Mouse (Mus musculus): ENCODE data around the gene Olfr1029. TPM values are rescaled to one million over a fixed set of nuclear protein-coding genes. Genes with fewer than 3 reads are reported as not detected.
"Not testable (repeated sequence)": the region's sequence is repeated elsewhere in the genome, so short reads cannot be mapped to it uniquely, and the experiment has no call there.

Olfr1029 gene
- polyA plus RNA-seq (2014; fragmentation: Nextera tagmentation; extraction: Ambion mirVana): not detected in 2 replicates

DNA sequence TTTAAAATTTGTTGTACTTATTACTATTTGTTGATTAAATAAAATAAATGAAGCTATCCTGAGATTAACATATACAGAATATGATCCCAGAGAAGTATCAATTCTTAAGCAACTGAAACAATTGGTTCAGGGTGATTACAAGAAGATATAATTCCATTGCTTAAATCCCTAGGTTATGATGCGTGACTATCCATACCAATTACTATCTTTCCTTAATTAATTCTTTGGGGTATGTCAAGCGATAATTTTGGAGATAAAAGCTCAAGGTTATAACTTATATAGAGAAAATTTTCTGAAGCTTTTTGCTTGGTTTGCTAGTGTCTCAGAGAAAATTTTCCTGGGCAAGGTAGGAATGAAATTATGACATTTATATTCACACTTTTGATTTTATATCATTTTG is at the start of gene Olfr1029:
Olfr1029 (plus strand) TSS at position 301 of the 400 bp plus-strand sequence.
- Histone ChIP-seq H3K36me3 (ENCODE audit: control insufficient read depth, insufficient read depth, low read length) (no peaks in the 10 kb centered on the region), H3K4me1 (ENCODE audit: control insufficient read depth, insufficient read depth, low read length) (no peaks in the 10 kb centered on the region), H3K27me3 (replicated peaks; ENCODE audit: control insufficient read depth, insufficient read depth, low read length) (no peaks in the 10 kb centered on the region), H3K9ac (ENCODE audit: low read length) (no peak within 1 kb of the TSS), H3K9me3 (replicated peaks; ENCODE audit: control insufficient read depth, low read length) (no peaks in the 10 kb centered on the region), H3K4me2 (ENCODE audit: low read length) (no peak within 1 kb of the TSS), H3K4me3 (ENCODE audit: low read depth, low read length) (no peak within 1 kb of the TSS), H3K27ac (ENCODE audit: low read depth, low read length) (no peak within 1 kb of the TSS)
- ATAC-seq (no peak), DNase-seq (ENCODE audit: low spot score) (no peak)
- 87% methylated on average over 2 of the region's 2 CpGs for WGBS

DNA sequence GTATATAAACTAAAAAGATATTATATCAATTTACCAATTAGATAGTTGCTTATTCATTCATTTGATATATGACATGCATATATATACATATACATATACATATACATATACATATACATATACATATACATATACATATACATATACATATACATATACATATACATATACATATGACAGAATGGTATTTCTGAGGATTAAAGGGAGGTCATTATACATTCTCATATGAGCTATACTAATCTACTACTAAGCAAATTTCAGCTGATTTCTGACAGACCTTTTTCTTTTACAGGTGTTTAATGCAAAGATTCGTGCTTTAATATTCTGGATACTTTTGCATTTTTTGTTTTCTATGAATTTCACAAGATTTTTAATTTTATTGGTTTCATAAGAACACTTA is 23.6 kb upstream of the Olfr1029 start, which contains the start of gene Olfr1028:
Olfr1028 (plus strand) TSS at position 301 of the 400 bp plus-strand sequence.
- WGBS: 67% methylated on average over 1 of the region's 1 CpGs

DNA sequence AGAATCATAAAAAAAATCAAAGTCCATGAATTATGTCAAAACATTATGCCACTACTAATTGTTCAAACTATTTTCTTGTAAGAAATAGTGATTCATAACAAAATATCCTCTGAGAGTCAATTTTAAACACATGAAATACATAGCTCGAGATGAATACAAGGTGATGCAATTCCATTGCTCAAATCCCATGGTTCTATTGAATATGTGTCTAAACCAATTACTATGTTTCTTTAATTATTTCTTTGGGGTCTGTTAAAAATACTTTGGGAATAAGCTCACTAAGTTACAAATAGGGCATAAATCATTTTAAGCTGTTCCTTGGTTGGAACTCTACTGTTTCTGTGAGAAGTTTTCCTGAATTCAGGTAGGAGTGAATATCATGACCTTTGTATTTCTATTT is 5.3 kb downstream of the Olfr1029 start, which contains the start of gene Olfr1030:
Olfr1030 (plus strand) TSS at position 301 of the 400 bp plus-strand sequence.
- DNase-seq (ENCODE audit: low spot score) (no peak), ATAC-seq (no peak)
- Histone ChIP-seq H3K4me2 (ENCODE audit: low read length) (no peak within 1 kb of the TSS), H3K9me3 (replicated peaks; ENCODE audit: control insufficient read depth, low read length) (no peaks in the 10 kb centered on the region), H3K4me1 (ENCODE audit: control insufficient read depth, insufficient read depth, low read length) (no peaks in the 10 kb centered on the region), H3K27me3 (replicated peaks; ENCODE audit: control insufficient read depth, insufficient read depth, low read length) (no peaks in the 10 kb centered on the region), H3K4me3 (ENCODE audit: low read depth, low read length) (no peak within 1 kb of the TSS), H3K27ac (ENCODE audit: low read depth, low read length) (no peak within 1 kb of the TSS), H3K9ac (ENCODE audit: low read length) (no peak within 1 kb of the TSS), H3K36me3 (ENCODE audit: control insufficient read depth, insufficient read depth, low read length) (no peaks in the 10 kb centered on the region)
- WGBS: 78% methylated on average over 1 of the region's 1 CpGs

More for the DNA sequence above, 23.6 kb upstream of the Olfr1029 start, which contains the start of gene Olfr1028:
- no peak within 1 kb of the TSS for H3K27ac ChIP-seq (ENCODE audit: low read depth, low read length)
- H3K9me3 ChIP-seq (replicated peaks; ENCODE audit: control insufficient read depth, low read length): no peaks in the 10 kb centered on the region
- no peaks in the 10 kb centered on the region for H3K4me1 ChIP-seq (ENCODE audit: control insufficient read depth, insufficient read depth, low read length)
- no peak within 1 kb of the TSS for H3K4me2 ChIP-seq (ENCODE audit: low read length)
- no peaks in the 10 kb centered on the region for H3K36me3 ChIP-seq (ENCODE audit: control insufficient read depth, insufficient read depth, low read length)
- DNase-seq (ENCODE audit: low spot score) (no peak), ATAC-seq (no peak)
- H3K9ac ChIP-seq (ENCODE audit: low read length): no peak within 1 kb of the TSS
- H3K4me3 ChIP-seq (ENCODE audit: low read depth, low read length): no peak within 1 kb of the TSS
- no peaks in the 10 kb centered on the region for H3K27me3 ChIP-seq (replicated peaks; ENCODE audit: control insufficient read depth, insufficient read depth, low read length)

GRCm38 (mm10) chr2:85990004-85990403 is 16.3 kb downstream of the Olfr1029 start, which contains the start of gene Olfr1031:
Gene Olfr1031 (plus strand): TSS chr2:85990304.
- Histone ChIP-seq H3K9me3 (replicated peaks; ENCODE audit: control insufficient read depth, low read length) (no peaks in the 10 kb centered on the region), H3K9ac (ENCODE audit: low read length) (no peak within 1 kb of the TSS), H3K36me3 (ENCODE audit: control insufficient read depth, insufficient read depth, low read length) (no peaks in the 10 kb centered on the region), H3K4me1 (ENCODE audit: control insufficient read depth, insufficient read depth, low read length) (no peaks in the 10 kb centered on the region), H3K27ac (ENCODE audit: low read depth, low read length) (no peak within 1 kb of the TSS), H3K4me3 (ENCODE audit: low read depth, low read length) (no peak within 1 kb of the TSS), H3K4me2 (ENCODE audit: low read length) (no peak within 1 kb of the TSS), H3K27me3 (replicated peaks; ENCODE audit: control insufficient read depth, insufficient read depth, low read length) (no peaks in the 10 kb centered on the region)
- 57% methylated on average over 3 of the region's 3 CpGs for WGBS
- ATAC-seq: no peak
- DNase-seq (ENCODE audit: low spot score): no peak

DNA sequence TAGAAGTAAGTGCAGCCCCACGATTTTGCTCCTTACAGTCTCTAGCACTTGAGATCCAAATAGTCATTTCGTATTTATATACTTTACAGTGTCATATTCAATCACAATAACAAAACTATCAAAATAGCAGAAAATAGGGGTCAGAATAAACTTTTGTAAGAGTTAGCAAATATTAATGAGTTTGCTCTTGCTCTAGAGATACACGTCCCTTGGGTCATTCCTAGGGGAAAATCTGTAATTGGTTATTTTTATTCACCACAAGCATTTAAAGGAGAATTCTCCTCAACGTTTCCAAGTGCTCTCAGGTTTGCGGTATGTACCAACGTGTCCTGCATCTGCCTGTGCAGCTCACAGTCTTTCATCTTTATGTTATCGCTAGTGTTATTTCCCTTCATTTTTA is 31.5 kb downstream of the Olfr1029 start, which contains the start of gene Olfr1032:
Olfr1032 (plus strand) TSS at position 301 of the 400 bp plus-strand sequence.
- H3K36me3 ChIP-seq (ENCODE audit: control insufficient read depth, insufficient read depth, low read length): no peaks in the 10 kb centered on the region
- no peak within 1 kb of the TSS for H3K27ac ChIP-seq (ENCODE audit: low read depth, low read length)
- no peaks in the 10 kb centered on the region for H3K4me1 ChIP-seq (ENCODE audit: control insufficient read depth, insufficient read depth, low read length)
- no peak within 1 kb of the TSS for H3K9ac ChIP-seq (ENCODE audit: low read length)
- no peaks in the 10 kb centered on the region for H3K27me3 ChIP-seq (replicated peaks; ENCODE audit: control insufficient read depth, insufficient read depth, low read length)
- no peak for DNase-seq (ENCODE audit: low spot score)
- ATAC-seq: no peak
- 90% methylated on average over 7 of the region's 7 CpGs for WGBS
- no peaks in the 10 kb centered on the region for H3K9me3 ChIP-seq (replicated peaks; ENCODE audit: control insufficient read depth, low read length)
- no peak within 1 kb of the TSS for H3K4me3 ChIP-seq (ENCODE audit: low read depth, low read length)
- H3K4me2 ChIP-seq (ENCODE audit: low read length): no peak within 1 kb of the TSS

- ATAC-seq; H3K27ac ChIP-seq (ENCODE audit: low read depth, low read length); H3K36me3 ChIP-seq (ENCODE audit: control insufficient read depth, insufficient read depth, low read length); H3K27me3 ChIP-seq (replicated peaks; ENCODE audit: control insufficient read depth, insufficient read depth, low read length); H3K9me3 ChIP-seq (replicated peaks; ENCODE audit: control insufficient read depth, low read length); H3K4me1 ChIP-seq (ENCODE audit: control insufficient read depth, insufficient read depth, low read length): not testable (repeated sequence)
- Histone ChIP-seq H3K9ac (ENCODE audit: low read length) (peak within 1 kb of the TSS; percentile 25; the same call in 1 of the 2 replicates), H3K4me2 (ENCODE audit: low read length) (peak within 1 kb of the TSS; percentile 39), H3K4me3 (ENCODE audit: low read depth, low read length) (peak within 1 kb of the TSS; percentile 16; the same call in 1 of the 2 replicates)
- peak; percentile 30 for DNase-seq (ENCODE audit: low spot score)
- 4% methylated on average over 11 of the region's 11 CpGs for WGBS
These were observed 46.7 kb downstream of the Olfr1029 start, which contains the start of gene Olfr1033 for GRCm38 (mm10) chr2:86020406-86020805. Gene Olfr1033 (plus strand): TSS chr2:86020633.

DNA sequence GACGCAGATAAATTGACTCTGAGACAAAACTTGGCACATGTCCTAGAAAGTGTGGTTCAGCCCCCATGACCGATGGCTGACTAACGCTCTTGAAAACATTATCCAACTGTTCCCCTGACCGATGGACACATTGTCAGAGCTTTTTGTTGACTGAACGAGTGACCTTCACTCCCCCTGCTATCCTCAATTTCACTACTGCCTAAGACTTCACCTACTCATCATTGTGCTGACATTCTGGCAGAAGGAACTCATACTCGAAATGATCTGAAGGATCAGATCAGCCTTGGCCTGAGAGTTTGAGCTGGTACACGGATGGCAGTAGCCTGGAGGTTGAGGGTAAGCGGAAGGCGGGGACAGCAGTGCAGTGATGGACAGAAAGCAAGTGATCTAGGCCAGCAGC is 47.8 kb downstream of the Olfr1029 start:
- H3K9ac ChIP-seq (ENCODE audit: low read length); H3K4me2 ChIP-seq (ENCODE audit: low read length); DNase-seq (ENCODE audit: low spot score); H3K27ac ChIP-seq (ENCODE audit: low read depth, low read length); H3K36me3 ChIP-seq (ENCODE audit: control insufficient read depth, insufficient read depth, low read length); H3K9me3 ChIP-seq (replicated peaks; ENCODE audit: control insufficient read depth, low read length); H3K27me3 ChIP-seq (replicated peaks; ENCODE audit: control insufficient read depth, insufficient read depth, low read length); H3K4me1 ChIP-seq (ENCODE audit: control insufficient read depth, insufficient read depth, low read length); H3K4me3 ChIP-seq (ENCODE audit: low read depth, low read length); ATAC-seq: not testable (repeated sequence)
- WGBS: 80% methylated on average over 3 of the region's 9 CpGs

Other genes starting within 250 kb of the Olfr1029 start
- not detected in 2 replicates for gene Olfr1012, start 211.1 kb upstream of the Olfr1029 start, polyA plus RNA-seq (2014; fragmentation: Nextera tagmentation; extraction: Ambion mirVana)
- gene Olfr1013, start 206.8 kb upstream of the Olfr1029 start, polyA plus RNA-seq (2014; fragmentation: Nextera tagmentation; extraction: Ambion mirVana): not detected in 2 replicates
- not detected in 2 replicates for gene Olfr1014, start 201.2 kb upstream of the Olfr1029 start, polyA plus RNA-seq (2014; fragmentation: Nextera tagmentation; extraction: Ambion mirVana)
- not detected in 2 replicates for gene Olfr1015, start 191.9 kb upstream of the Olfr1029 start, polyA plus RNA-seq (2014; fragmentation: Nextera tagmentation; extraction: Ambion mirVana)
- not detected in 2 replicates for gene Olfr1016, start 171.4 kb upstream of the Olfr1029 start, polyA plus RNA-seq (2014; fragmentation: Nextera tagmentation; extraction: Ambion mirVana)
- not detected in 2 replicates for gene Olfr1018, start 155.4 kb upstream of the Olfr1029 start, polyA plus RNA-seq (2014; fragmentation: Nextera tagmentation; extraction: Ambion mirVana)
- gene Olfr1019, start 128.4 kb upstream of the Olfr1029 start, polyA plus RNA-seq (2014; fragmentation: Nextera tagmentation; extraction: Ambion mirVana): not detected in 2 replicates
- not detected in 2 replicates for gene Olfr1020, start 126.9 kb upstream of the Olfr1029 start, polyA plus RNA-seq (2014; fragmentation: Nextera tagmentation; extraction: Ambion mirVana)
- not detected in 2 replicates for gene Olfr1022, start 105.3 kb upstream of the Olfr1029 start, polyA plus RNA-seq (2014; fragmentation: Nextera tagmentation; extraction: Ambion mirVana)
- gene Olfr1023, start 88.3 kb upstream of the Olfr1029 start, polyA plus RNA-seq (2014; fragmentation: Nextera tagmentation; extraction: Ambion mirVana): not detected in 2 replicates
- not detected in 2 replicates for gene Olfr1024, start 68.8 kb upstream of the Olfr1029 start, polyA plus RNA-seq (2014; fragmentation: Nextera tagmentation; extraction: Ambion mirVana)
- gene Olfr1025-ps1, start 58.7 kb upstream of the Olfr1029 start, polyA plus RNA-seq (2014; fragmentation: Nextera tagmentation; extraction: Ambion mirVana): not detected in 2 replicates
- gene Olfr1026, start 52.3 kb upstream of the Olfr1029 start, polyA plus RNA-seq (2014; fragmentation: Nextera tagmentation; extraction: Ambion mirVana): not detected in 2 replicates
- not detected in 2 replicates for gene Olfr1028, start 23.5 kb upstream of the Olfr1029 start, polyA plus RNA-seq (2014; fragmentation: Nextera tagmentation; extraction: Ambion mirVana)
- not detected in 2 replicates for gene Olfr1030, start 5.4 kb downstream of the Olfr1029 start, polyA plus RNA-seq (2014; fragmentation: Nextera tagmentation; extraction: Ambion mirVana)
- gene Olfr1031, start 16.4 kb downstream of the Olfr1029 start, polyA plus RNA-seq (2014; fragmentation: Nextera tagmentation; extraction: Ambion mirVana): not detected in 2 replicates
- not detected in 2 replicates for gene Olfr1032, start 31.6 kb downstream of the Olfr1029 start, polyA plus RNA-seq (2014; fragmentation: Nextera tagmentation; extraction: Ambion mirVana)
- not detected in 2 replicates for gene Olfr1033, start 46.7 kb downstream of the Olfr1029 start, polyA plus RNA-seq (2014; fragmentation: Nextera tagmentation; extraction: Ambion mirVana)
- gene Olfr1034, start 72.0 kb downstream of the Olfr1029 start, polyA plus RNA-seq (2014; fragmentation: Nextera tagmentation; extraction: Ambion mirVana): not detected in 2 replicates
- gene Olfr1036, start 100.1 kb downstream of the Olfr1029 start, polyA plus RNA-seq (2014; fragmentation: Nextera tagmentation; extraction: Ambion mirVana): not detected in 2 replicates
- gene Olfr1037, start 113.5 kb downstream of the Olfr1029 start, polyA plus RNA-seq (2014; fragmentation: Nextera tagmentation; extraction: Ambion mirVana): not detected in 2 replicates
- not detected in 2 replicates for gene Olfr1039, start 162.0 kb downstream of the Olfr1029 start, polyA plus RNA-seq (2014; fragmentation: Nextera tagmentation; extraction: Ambion mirVana)
- gene Olfr1040, start 172.8 kb downstream of the Olfr1029 start, polyA plus RNA-seq (2014; fragmentation: Nextera tagmentation; extraction: Ambion mirVana): not detected in 2 replicates
- not detected in 2 replicates for gene Olfr1042, start 187.9 kb downstream of the Olfr1029 start, polyA plus RNA-seq (2014; fragmentation: Nextera tagmentation; extraction: Ambion mirVana)
- not detected in 2 replicates for gene Olfr1043, start 193.6 kb downstream of the Olfr1029 start, polyA plus RNA-seq (2014; fragmentation: Nextera tagmentation; extraction: Ambion mirVana)
- gene Olfr1044, start 203.9 kb downstream of the Olfr1029 start, polyA plus RNA-seq (2014; fragmentation: Nextera tagmentation; extraction: Ambion mirVana): not detected in 2 replicates
- gene Olfr52, start 211.8 kb downstream of the Olfr1029 start, polyA plus RNA-seq (2014; fragmentation: Nextera tagmentation; extraction: Ambion mirVana): not detected in 2 replicates
- gene Olfr1045, start 229.1 kb downstream of the Olfr1029 start, polyA plus RNA-seq (2014; fragmentation: Nextera tagmentation; extraction: Ambion mirVana): not detected in 2 replicates
- not detected in 2 replicates for gene Olfr1046, start 245.4 kb downstream of the Olfr1029 start, polyA plus RNA-seq (2014; fragmentation: Nextera tagmentation; extraction: Ambion mirVana)